Mouse (Mus musculus): ENCODE data around the gene Dip2c. TPM values are rescaled to one million over a fixed set of nuclear protein-coding genes. Genes with fewer than 3 reads are reported as not detected.
A peak's percentile ranks its signal among the peaks of the same experiment; 100 is the strongest.

Gene Dip2c
- polyA plus RNA-seq, 1 experiment: 1.2 TPM

GRCm38 (mm10) chr13:9504118-9504856 lies 228.0 kb downstream of the Dip2c start:
- H3K4me1 ChIP-seq (ENCODE audit: control insufficient read depth, insufficient read depth, low read length): no peaks in the 10 kb centered on the region
- 17% methylated on average over 6 of the region's 6 CpGs for WGBS
- TF ChIP-seq CTCF (IDR thresholded peaks at IDR 0.05; ENCODE audit: control insufficient read depth, insufficient read depth, low read length): no peak
- TF ChIP-seq POLR2A (IDR thresholded peaks at IDR 0.05; ENCODE audit: borderline replicate concordance, control insufficient read depth, low read depth, low read length): no peak
- H3K4me3 ChIP-seq (replicated peaks; ENCODE audit: control insufficient read depth, low read depth, low read length): no peak overlapping the region
- no peak overlapping the region for H3K27ac ChIP-seq (ENCODE audit: control insufficient read depth, insufficient read depth, low read depth, low read length, poor library complexity)

- TF ChIP-seq CTCF (IDR thresholded peaks at IDR 0.05; ENCODE audit: control insufficient read depth, insufficient read depth, low read length): no peak
- no peak for TF ChIP-seq POLR2A (IDR thresholded peaks at IDR 0.05; ENCODE audit: borderline replicate concordance, control insufficient read depth, low read depth, low read length)
- H3K27ac ChIP-seq (ENCODE audit: control insufficient read depth, insufficient read depth, low read depth, low read length, poor library complexity): no peak overlapping the region
Observed at GRCm38 (mm10) chr13:9538556-9538955, 262.2 kb downstream of the Dip2c start.

GRCm38 (mm10) chr13:9547698-9548344 lies 271.5 kb downstream of the Dip2c start:
- TF ChIP-seq POLR2A (IDR thresholded peaks at IDR 0.05; ENCODE audit: borderline replicate concordance, control insufficient read depth, low read depth, low read length): no peak
- no peak for TF ChIP-seq CTCF (IDR thresholded peaks at IDR 0.05; ENCODE audit: control insufficient read depth, insufficient read depth, low read length)
- 50% methylated on average over 9 of the region's 9 CpGs for WGBS
- Histone ChIP-seq H3K4me3 (replicated peaks; ENCODE audit: control insufficient read depth, low read depth, low read length) (no peak overlapping the region), H3K27ac (ENCODE audit: control insufficient read depth, insufficient read depth, low read depth, low read length, poor library complexity) (no peak overlapping the region), H3K4me1 (ENCODE audit: control insufficient read depth, insufficient read depth, low read length) (no peaks in the 10 kb centered on the region)

More at GRCm38 (mm10) chr13:9538556-9538955, 262.2 kb downstream of the Dip2c start:
- no peak overlapping the region for H3K4me3 ChIP-seq (replicated peaks; ENCODE audit: control insufficient read depth, low read depth, low read length)
- no peaks in the 10 kb centered on the region for H3K4me1 ChIP-seq (ENCODE audit: control insufficient read depth, insufficient read depth, low read length)

- WGBS: 72% methylated on average over 1 of the region's 1 CpGs
- Histone ChIP-seq H3K4me1 (ENCODE audit: control insufficient read depth, insufficient read depth, low read length) (no peaks in the 10 kb centered on the region), H3K4me3 (replicated peaks; ENCODE audit: control insufficient read depth, low read depth, low read length) (no peak overlapping the region), H3K27ac (ENCODE audit: control insufficient read depth, insufficient read depth, low read depth, low read length, poor library complexity) (no peak overlapping the region)
- TF ChIP-seq CTCF (IDR thresholded peaks at IDR 0.05; ENCODE audit: control insufficient read depth, insufficient read depth, low read length): no peak
- no peak for TF ChIP-seq POLR2A (IDR thresholded peaks at IDR 0.05; ENCODE audit: borderline replicate concordance, control insufficient read depth, low read depth, low read length)
Observed at GRCm38 (mm10) chr13:9562099-9562498, 285.8 kb downstream of the Dip2c start.

DNA sequence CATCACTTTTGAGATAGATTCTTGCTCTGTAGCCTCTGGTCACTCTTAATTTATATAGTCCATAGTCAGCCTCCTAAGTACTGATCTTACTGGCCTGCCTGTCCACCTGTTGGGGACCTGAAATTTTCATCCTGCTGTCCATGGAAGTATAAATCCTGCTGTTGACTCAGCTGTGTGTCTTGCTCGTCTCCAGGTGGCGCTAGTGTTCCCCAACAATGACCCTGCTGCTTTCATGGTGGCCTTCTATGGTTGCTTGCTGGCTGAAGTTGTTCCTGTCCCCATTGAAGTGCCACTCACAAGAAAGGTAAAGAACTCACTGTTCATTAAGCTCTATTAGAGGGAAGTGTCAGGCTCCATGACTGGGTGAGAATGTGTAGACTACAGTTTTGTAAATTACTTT lies 286.6 kb downstream of the Dip2c start:
- WGBS: 33% methylated on average over 2 of the region's 2 CpGs
- Histone ChIP-seq H3K4me1 (ENCODE audit: control insufficient read depth, insufficient read depth, low read length) (no peaks in the 10 kb centered on the region), H3K4me3 (replicated peaks; ENCODE audit: control insufficient read depth, low read depth, low read length) (no peak overlapping the region), H3K27ac (ENCODE audit: control insufficient read depth, insufficient read depth, low read depth, low read length, poor library complexity) (no peak overlapping the region)
- TF ChIP-seq CTCF (IDR thresholded peaks at IDR 0.05; ENCODE audit: control insufficient read depth, insufficient read depth, low read length) (peak; percentile 72), POLR2A (IDR thresholded peaks at IDR 0.05; ENCODE audit: borderline replicate concordance, control insufficient read depth, low read depth, low read length) (no peak)

DNA sequence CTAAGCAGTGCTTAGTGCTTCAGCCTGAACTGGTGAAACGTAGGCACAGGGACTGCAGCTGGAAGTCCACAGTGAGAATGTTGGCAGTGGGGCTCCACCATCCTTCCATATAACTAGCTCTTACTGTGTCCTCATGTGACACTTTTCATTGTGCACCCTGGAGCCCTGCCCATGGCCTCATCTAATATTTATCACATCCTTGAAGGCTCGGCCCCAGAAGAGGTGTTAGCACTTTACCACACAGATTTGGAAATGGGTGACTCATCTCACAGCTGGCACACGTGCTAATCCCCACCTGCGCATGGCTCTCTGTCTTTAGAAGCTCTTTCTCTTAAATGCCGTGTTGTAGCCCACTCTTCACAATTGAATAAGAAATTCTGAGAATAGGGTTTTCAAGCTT lies 292.5 kb downstream of the Dip2c start:
- no peak overlapping the region for H3K27ac ChIP-seq (ENCODE audit: control insufficient read depth, insufficient read depth, low read depth, low read length, poor library complexity)
- H3K4me3 ChIP-seq (replicated peaks; ENCODE audit: control insufficient read depth, low read depth, low read length): no peak overlapping the region
- no peaks in the 10 kb centered on the region for H3K4me1 ChIP-seq (ENCODE audit: control insufficient read depth, insufficient read depth, low read length)
- WGBS: 80% methylated on average over 5 of the region's 5 CpGs
- TF ChIP-seq POLR2A (IDR thresholded peaks at IDR 0.05; ENCODE audit: borderline replicate concordance, control insufficient read depth, low read depth, low read length): no peak
- TF ChIP-seq CTCF (IDR thresholded peaks at IDR 0.05; ENCODE audit: control insufficient read depth, insufficient read depth, low read length): no peak

DNA sequence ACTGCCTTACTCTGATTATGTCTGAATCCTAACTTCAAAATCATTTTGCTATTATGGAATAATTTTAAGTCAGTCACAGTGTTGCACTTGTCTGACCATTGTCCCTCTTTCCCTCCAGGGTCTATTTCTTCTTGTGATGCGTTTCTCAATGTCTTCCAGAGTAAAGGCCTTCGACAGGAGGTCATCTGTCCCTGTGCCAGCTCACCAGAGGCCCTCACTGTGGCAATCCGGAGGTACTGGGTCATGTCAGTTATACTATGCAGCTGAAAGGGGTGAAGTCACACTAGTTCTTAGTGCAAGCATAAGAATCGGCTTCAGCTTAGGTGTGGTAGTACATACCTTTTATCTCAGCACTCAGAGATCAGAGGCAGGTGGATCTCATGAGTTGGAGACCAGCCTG lies 300.4 kb downstream of the Dip2c start:
- H3K4me3 ChIP-seq (replicated peaks; ENCODE audit: control insufficient read depth, low read depth, low read length): no peak overlapping the region
- WGBS: 78% methylated on average over 4 of the region's 4 CpGs
- no peak overlapping the region for H3K27ac ChIP-seq (ENCODE audit: control insufficient read depth, insufficient read depth, low read depth, low read length, poor library complexity)
- no peaks in the 10 kb centered on the region for H3K4me1 ChIP-seq (ENCODE audit: control insufficient read depth, insufficient read depth, low read length)
- TF ChIP-seq CTCF (IDR thresholded peaks at IDR 0.05; ENCODE audit: control insufficient read depth, insufficient read depth, low read length) (no peak), POLR2A (IDR thresholded peaks at IDR 0.05; ENCODE audit: borderline replicate concordance, control insufficient read depth, low read depth, low read length) (no peak)

DNA sequence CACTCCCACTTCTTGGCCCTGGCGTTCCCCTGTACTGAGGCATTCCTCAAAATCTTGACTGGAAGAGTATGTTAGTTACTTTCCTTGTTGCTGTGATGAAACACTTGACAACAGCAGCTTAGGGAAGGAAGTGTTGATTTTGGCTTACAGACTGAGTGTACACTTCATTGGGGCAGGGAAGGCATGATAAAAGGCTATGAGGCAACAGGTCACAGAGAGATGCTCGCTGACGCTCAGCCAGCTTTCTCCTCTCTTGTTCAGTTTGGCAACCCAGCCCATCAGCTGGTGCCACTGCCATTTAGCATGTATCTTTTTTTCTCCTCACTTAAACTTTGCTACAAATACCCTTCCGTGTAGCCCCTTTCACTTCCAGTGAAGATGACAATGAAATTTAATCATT lies 302.1 kb downstream of the Dip2c start:
- TF ChIP-seq POLR2A (IDR thresholded peaks at IDR 0.05; ENCODE audit: borderline replicate concordance, control insufficient read depth, low read depth, low read length): no peak
- TF ChIP-seq CTCF (IDR thresholded peaks at IDR 0.05; ENCODE audit: control insufficient read depth, insufficient read depth, low read length): no peak
- H3K4me1 ChIP-seq (ENCODE audit: control insufficient read depth, insufficient read depth, low read length): no peaks in the 10 kb centered on the region
- no peak overlapping the region for H3K27ac ChIP-seq (ENCODE audit: control insufficient read depth, insufficient read depth, low read depth, low read length, poor library complexity)
- no peak overlapping the region for H3K4me3 ChIP-seq (replicated peaks; ENCODE audit: control insufficient read depth, low read depth, low read length)
- WGBS: 79% methylated on average over 4 of the region's 4 CpGs
